Mouse (Mus musculus) cerebellum, adult 2 months (tissue): ENCODE results near the gene Selp.

Experiments used
- CTCF ChIP-seq: fragments of 200-500 bp; IDR thresholded peaks from 2 replicates; pipeline ENCODE4 v1.5.1; 2011; ENCODE audit warnings: low read depth, mild to moderate bottlenecking, control low read depth, low read length, moderate library complexity, borderline replicate concordance; ENCODE audit not compliant: insufficient read depth
- POLR2A ChIP-seq: fragments of 200-500 bp; IDR thresholded peaks from 2 replicates; pipeline ENCODE4 v1.6.1; 2011; ENCODE audit warnings: low read length, control low read depth, borderline replicate concordance; ENCODE audit not compliant: insufficient read depth

DNA sequence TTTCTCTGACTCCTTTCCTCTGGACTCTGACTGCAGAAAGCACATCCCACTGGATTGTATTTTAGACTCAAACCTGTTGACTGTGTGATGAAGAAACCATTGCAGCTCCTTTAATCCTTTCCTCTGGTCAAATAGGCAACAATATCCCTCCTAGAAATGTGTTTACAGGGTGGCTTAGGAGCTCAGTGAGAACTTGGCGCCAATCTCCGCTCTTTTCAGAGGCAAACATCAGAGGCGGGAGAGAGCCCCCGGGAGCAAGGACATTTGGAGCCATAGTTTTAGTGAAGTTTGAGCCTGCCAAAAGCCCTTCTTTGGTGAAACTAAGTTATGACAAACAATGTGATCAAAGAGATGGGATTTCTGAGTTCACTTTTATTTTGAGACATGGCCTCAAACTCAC, 70.3 kb downstream of the Selp start:
- TF ChIP-seq CTCF (no peak), POLR2A (no peak)
